8 mouse cellular contexts compared by ENCODE assay signal in the genomic region with DNA sequence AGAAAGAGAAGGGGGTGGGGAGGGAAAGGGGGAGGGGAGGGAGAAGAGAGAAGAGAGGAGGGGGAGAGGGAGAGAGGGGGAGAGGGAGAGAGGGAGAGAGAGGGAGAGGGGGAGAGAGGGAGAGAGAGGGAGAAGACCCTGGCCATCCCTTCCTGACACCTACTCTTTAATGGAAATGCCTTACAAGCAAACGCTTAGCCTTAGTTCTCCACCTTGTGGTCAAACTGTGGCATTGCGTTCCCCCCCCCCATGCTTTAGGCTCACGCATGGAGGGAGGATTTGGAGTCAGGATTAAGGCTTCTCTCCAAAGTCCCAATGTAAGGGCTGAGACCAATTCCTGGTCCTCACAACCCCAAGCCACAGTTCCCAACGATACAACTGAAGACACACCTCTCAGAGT. TPM values are rescaled to one million over a fixed set of nuclear protein-coding genes. Genes with fewer than 3 reads are reported as not detected.
DNase-seq lines count a peak whose midpoint lies in the region; ATAC-seq lines count a peak whose summit lies in the region.
"Had no signal": no experiment of that assay in that cellular context is flagged by ENCODE, and none has a peak within 500 bp of the region (broad histone marks: within the 10 kb centered on the region; RNA-seq: fewer than 3 reads in every experiment).

No protein-coding gene starts in this region.

- H3K27me3 ChIP-seq in kidney, embryonic 15.5 days = no peaks in the 10 kb centered on the region
- H3K27me3 ChIP-seq in kidney, embryonic 16.5 days (ENCODE audit: insufficient read depth, low read length) = no peaks in the 10 kb centered on the region
- H3K27me3 ChIP-seq in neural tube, embryonic 11.5 days (ENCODE audit: control insufficient read depth, insufficient read depth, low read length) = no peaks in the 10 kb centered on the region

- no peak overlapping the region for H3K4me2 ChIP-seq in kidney, embryonic 15.5 days
- H3K4me2 ChIP-seq in kidney, embryonic 16.5 days (replicated peaks; ENCODE audit: low read depth, low read length) = no peak overlapping the region
- no peak overlapping the region for H3K4me2 ChIP-seq in neural tube, embryonic 11.5 days (ENCODE audit: low read depth)

- 0 out of 2 replicates have a peak, but pooled peaks have one; percentile 15 for ATAC-seq in kidney, embryonic 15.5 days (replicated peaks; ENCODE audit: low FRiP score)
- ATAC-seq in kidney, embryonic 16.5 days (ENCODE audit: low FRiP score, low TSS enrichment) = no peak
- peak; percentile 94 for ATAC-seq in common myeloid progenitor, adult 5-6 weeks (replicated peaks; ENCODE audit: low read depth, poor library complexity, severe bottlenecking)
- ATAC-seq in neural tube, embryonic 11.5 days (ENCODE audit: insufficient read depth, low FRiP score, low TSS enrichment) = no peak

- H3K9me3 ChIP-seq in kidney, embryonic 15.5 days (replicated peaks) = no peaks in the 10 kb centered on the region
- no peaks in the 10 kb centered on the region for H3K9me3 ChIP-seq in kidney, embryonic 16.5 days (ENCODE audit: low read length)
- no peaks in the 10 kb centered on the region for H3K9me3 ChIP-seq in neural tube, embryonic 11.5 days (ENCODE audit: control insufficient read depth, low read length)

- H3K9ac ChIP-seq in kidney, embryonic 15.5 days = no peak overlapping the region
- no peak overlapping the region for H3K9ac ChIP-seq in kidney, embryonic 16.5 days (replicated peaks; ENCODE audit: low read length)
- H3K9ac ChIP-seq in neural tube, embryonic 11.5 days (ENCODE audit: low read length) = no peak overlapping the region

- WGBS in kidney, embryonic 15.5 days = 9% methylated on average over 4 of the region's 4 CpGs
- 4% methylated on average over 4 of the region's 4 CpGs for WGBS in kidney, embryonic 16.5 days
- WGBS in neural tube, embryonic 11.5 days = 10% methylated on average over 4 of the region's 4 CpGs

- no peak overlapping the region for H3K27ac ChIP-seq in kidney, embryonic 15.5 days
- no peak overlapping the region for H3K27ac ChIP-seq in kidney, embryonic 16.5 days (ENCODE audit: low read length)
- H3K27ac ChIP-seq in neural tube, embryonic 11.5 days (ENCODE audit: low read depth, low read length) = no peak overlapping the region

- H3K4me1 ChIP-seq in kidney, embryonic 15.5 days = no peaks in the 10 kb centered on the region
- H3K4me1 ChIP-seq in kidney, embryonic 16.5 days (ENCODE audit: insufficient read depth, low read length) = no peaks in the 10 kb centered on the region
- no peaks in the 10 kb centered on the region for H3K4me1 ChIP-seq in neural tube, embryonic 11.5 days (ENCODE audit: control insufficient read depth, insufficient read depth, low read length)

- no peaks in the 10 kb centered on the region for H3K36me3 ChIP-seq in kidney, embryonic 15.5 days
- no peaks in the 10 kb centered on the region for H3K36me3 ChIP-seq in kidney, embryonic 16.5 days (ENCODE audit: insufficient read depth, low read length)
- H3K36me3 ChIP-seq in neural tube, embryonic 11.5 days (ENCODE audit: control insufficient read depth, insufficient read depth, low read length) = no peaks in the 10 kb centered on the region

- peak; percentile 59 for DNase-seq in Muller cell, postnatal 12 days (ENCODE audit: inconsistent ontology term)
- peak; percentile 56 for DNase-seq in kidney, postnatal 10 days
- DNase-seq in neural tube, embryonic 11.5 days (ENCODE audit: low spot score) = peak; percentile 68
- DNase-seq in spleen, adult 12 weeks (ENCODE audit: low spot score) = no peak

- no peak overlapping the region for H3K4me3 ChIP-seq in kidney, embryonic 15.5 days (replicated peaks)
- no peak overlapping the region for H3K4me3 ChIP-seq in kidney, embryonic 16.5 days (ENCODE audit: low read length)
- no peak overlapping the region for H3K4me3 ChIP-seq in neural tube, embryonic 11.5 days (ENCODE audit: low read depth, low read length)

RNA-seq across cellular contexts. Expression of a gene that starts 29.0 kb away (rescaled TPM):
- not detected in 2 replicates for polyA plus RNA-seq in kidney, embryonic 15.5 days (2015; fragmentation: Nextera tagmentation; extraction: Ambion mirVana)
- polyA plus RNA-seq in kidney, embryonic 16.5 days (2015; fragmentation: Nextera tagmentation; extraction: Ambion mirVana) = 0.64 TPM in 1 of 2 replicates, not detected in the other
- total RNA-seq in common myeloid progenitor, adult 5-6 weeks (2017) = 0.63 TPM in 1 of 2 replicates, not detected in the other
- polyA plus RNA-seq in neural tube, embryonic 11.5 days (2014; fragmentation: Nextera tagmentation; extraction: Ambion mirVana) = not detected in 2 replicates

RNA-seq across cellular contexts. Expression of a gene that starts 42.9 kb away (rescaled TPM):
- polyA plus RNA-seq in kidney, embryonic 15.5 days (2015; fragmentation: Nextera tagmentation; extraction: Ambion mirVana) = 1.6 and 2.0 TPM in 2 replicates
- 1.5 and 1.8 TPM in 2 replicates for polyA plus RNA-seq in kidney, embryonic 16.5 days (2015; fragmentation: Nextera tagmentation; extraction: Ambion mirVana)
- total RNA-seq in common myeloid progenitor, adult 5-6 weeks (2017) = 0.05 TPM in 1 of 2 replicates, not detected in the other
- polyA plus RNA-seq in neural tube, embryonic 11.5 days (2014; fragmentation: Nextera tagmentation; extraction: Ambion mirVana) = 0.66 and 0.97 TPM in 2 replicates
- polyA plus RNA-seq: frontal cortex, adult 2 months had no signal

RNA-seq across cellular contexts. Expression of a gene that starts 48.1 kb away (rescaled TPM):
- 0.57 and 0.62 TPM in 2 replicates for polyA plus RNA-seq in kidney, embryonic 15.5 days (2015; fragmentation: Nextera tagmentation; extraction: Ambion mirVana)
- polyA plus RNA-seq in kidney, embryonic 16.5 days (2015; fragmentation: Nextera tagmentation; extraction: Ambion mirVana) = 0.52 and 0.60 TPM in 2 replicates
- not detected in 2 replicates for total RNA-seq in common myeloid progenitor, adult 5-6 weeks (2017)
- polyA plus RNA-seq in neural tube, embryonic 11.5 days (2014; fragmentation: Nextera tagmentation; extraction: Ambion mirVana) = 0.76 and 1.3 TPM in 2 replicates

Comparison
In these comparisons a context has a peak if more than half of its experiments do, and no peak if none do; other contexts are left out.
1. ATAC-seq: peak in kidney, embryonic 15.5 days (single experiment) and common myeloid progenitor, adult 5-6 weeks (single experiment); none in kidney, embryonic 16.5 days (single experiment) and neural tube, embryonic 11.5 days (single experiment).